Mouse (Mus musculus) CH12.LX (cell line): ENCODE data around the gene Gm21969. TPM values are rescaled to one million over a fixed set of nuclear protein-coding genes. Genes with fewer than 3 reads are reported as not detected.

Experiments used
- DNase-seq: peaks from one replicate; pipeline ENCODE4 v3.0.0-alpha.2; 2013; ENCODE audit errors: extremely low read depth
- H3K27ac ChIP-seq: 2 replicates; pipeline ENCODE4 v1.5.1; 2012; ENCODE audit warnings: low read depth, mild to moderate bottlenecking, control low read depth, moderate library complexity; ENCODE audit not compliant: insufficient read depth
- H3K27me3 ChIP-seq: replicated peaks from 2 replicates; pipeline ENCODE3; 2012; ENCODE audit warnings: inconsistent platforms
- H3K36me3 ChIP-seq, 2 experiments: replicated peaks in 1 of 2; 2 replicates each; pipeline versions ENCODE3 to v1.6.1; 2012; ENCODE audit warnings: inconsistent platforms in 1 of 2, low read length in 1 of 2, mild to moderate bottlenecking in 1 of 2, mixed read lengths in 1 of 2, moderate library complexity in 1 of 2; ENCODE audit not compliant: control insufficient read depth in 1 of 2, insufficient read depth in 1 of 2
- H3K4me1 ChIP-seq, 2 experiments: 2 replicates each; pipeline ENCODE4 v1.6.1; 2012; ENCODE audit warnings: inconsistent platforms in 1 of 2, moderate library complexity in 1 of 2; ENCODE audit not compliant: insufficient read depth in 2 of 2, control insufficient read depth in 1 of 2
- H3K4me2 ChIP-seq: 2 replicates; pipeline ENCODE4 v1.6.1; 2012; ENCODE audit warnings: low read depth, mild to moderate bottlenecking, control low read depth; ENCODE audit not compliant: poor library complexity, insufficient read depth, severe bottlenecking
- H3K4me3 ChIP-seq, 3 experiments: fragments of 150-350 bp in 1 of 3; sonication (generic) in 1 of 3; replicated peaks in 1 of 3; 2 replicates each; pipeline versions ENCODE3 to v1.5.1; 2011 to 2012; ENCODE audit warnings: low read depth in 2 of 3, low read length in 2 of 3, mild to moderate bottlenecking in 2 of 3, moderate library complexity in 2 of 3, control low read depth in 1 of 3, improper control_type of control experiment in 1 of 3, inconsistent platforms in 1 of 3, mixed read lengths in 1 of 3; ENCODE audit not compliant: poor library complexity in 1 of 3
- H3K79me2 ChIP-seq: replicated peaks from 2 replicates; pipeline ENCODE4 v1.6.1; 2012; ENCODE audit warnings: mild to moderate bottlenecking, moderate library complexity; ENCODE audit not compliant: control insufficient read depth, poor library complexity, insufficient read depth, severe bottlenecking; ENCODE audit errors: extremely low read depth
- H3K9ac ChIP-seq: 2 replicates; pipeline ENCODE4 v1.6.1; 2012; ENCODE audit warnings: low read depth, mild to moderate bottlenecking, control low read depth, moderate library complexity; ENCODE audit not compliant: insufficient read depth
- H3K9me3 ChIP-seq: replicated peaks from 2 replicates; pipeline ENCODE3; 2012; ENCODE audit warnings: low read length, inconsistent platforms, mixed read lengths
- BHLHE40 ChIP-seq: IDR thresholded peaks from 2 replicates; pipeline ENCODE4 v1.6.1; 2011; ENCODE audit warnings: mild to moderate bottlenecking, low read depth, low read length, improper control_type of control experiment
- CHD1 ChIP-seq: IDR thresholded peaks from 2 replicates; pipeline ENCODE4 v1.6.1; 2012; ENCODE audit warnings: low read depth, low read length, improper control_type of control experiment, inconsistent platforms
- CHD2 ChIP-seq: IDR thresholded peaks from 2 replicates; pipeline ENCODE4 v1.6.1; 2011; ENCODE audit warnings: low read length, improper control_type of control experiment
- CTCF ChIP-seq, 2 experiments: IDR thresholded peaks in 1 of 2; conservative IDR thresholded peaks in 1 of 2; 2 replicates each; pipeline ENCODE4 v1.5.1; 2011 to 2012; ENCODE audit warnings: low read depth in 2 of 2, low read length in 2 of 2, improper control_type of control experiment in 1 of 2, inconsistent platforms in 1 of 2, mild to moderate bottlenecking in 1 of 2, moderate library complexity in 1 of 2
- E2F4 ChIP-seq: IDR thresholded peaks from 2 replicates; pipeline ENCODE4 v1.6.1; 2011; ENCODE audit warnings: low read depth, low read length, improper control_type of control experiment; ENCODE audit not compliant: insufficient replicate concordance
- ELF1 ChIP-seq: IDR thresholded peaks from 2 replicates; pipeline ENCODE4 v1.6.1; 2014; ENCODE audit warnings: low read depth, mild to moderate bottlenecking, inconsistent platforms, low read length, improper control_type of control experiment
- EP300 ChIP-seq: IDR thresholded peaks from 2 replicates; pipeline ENCODE4 v1.6.1; 2011; ENCODE audit warnings: low read length, improper control_type of control experiment
- ETS1 ChIP-seq: conservative IDR thresholded peaks from 2 replicates; pipeline ENCODE4 v1.6.1; 2012; ENCODE audit warnings: low read depth, mild to moderate bottlenecking, inconsistent platforms, low read length, improper control_type of control experiment, moderate library complexity
- GABPA ChIP-seq: IDR thresholded peaks from 2 replicates; pipeline ENCODE4 v1.6.1; 2012; ENCODE audit warnings: low read depth, low read length, improper control_type of control experiment, inconsistent platforms; ENCODE audit not compliant: insufficient replicate concordance
- HCFC1 ChIP-seq: IDR thresholded peaks from 2 replicates; pipeline ENCODE4 v1.6.1; 2012; ENCODE audit warnings: low read depth, mild to moderate bottlenecking, inconsistent platforms, low read length, improper control_type of control experiment
- IRF4 ChIP-seq: IDR thresholded peaks from 2 replicates; pipeline ENCODE4 v1.6.1; 2014; ENCODE audit warnings: low read depth, mild to moderate bottlenecking, inconsistent platforms, low read length, improper control_type of control experiment
- JUN ChIP-seq: IDR thresholded peaks from 2 replicates; pipeline ENCODE4 v1.6.1; 2011; ENCODE audit warnings: low read depth, mild to moderate bottlenecking, low read length, improper control_type of control experiment, moderate library complexity; ENCODE audit not compliant: insufficient read depth
- JUND ChIP-seq: conservative IDR thresholded peaks from 2 replicates; pipeline ENCODE4 v1.6.1; 2011; ENCODE audit warnings: low read depth, low read length, improper control_type of control experiment
- KAT2A ChIP-seq: IDR thresholded peaks from 2 replicates; pipeline ENCODE4 v1.6.1; 2012; ENCODE audit warnings: low read length, improper control_type of control experiment, inconsistent platforms; ENCODE audit not compliant: insufficient replicate concordance
- MAFK ChIP-seq: IDR thresholded peaks from 2 replicates; pipeline ENCODE4 v1.6.1; 2011; ENCODE audit warnings: low read length, improper control_type of control experiment; ENCODE audit not compliant: insufficient replicate concordance
- MAX ChIP-seq: IDR thresholded peaks from 2 replicates; pipeline ENCODE4 v1.6.1; 2011; ENCODE audit warnings: low read length, improper control_type of control experiment
- MAZ ChIP-seq: IDR thresholded peaks from 2 replicates; pipeline ENCODE4 v1.6.1; 2012; ENCODE audit warnings: low read depth, mild to moderate bottlenecking, inconsistent platforms, low read length, improper control_type of control experiment, moderate library complexity
- MEF2A ChIP-seq: IDR thresholded peaks from 2 replicates; pipeline ENCODE4 v1.6.1; 2014; ENCODE audit warnings: low read depth, mild to moderate bottlenecking, inconsistent platforms, low read length, improper control_type of control experiment, borderline replicate concordance
- MYC ChIP-seq: IDR thresholded peaks from 2 replicates; pipeline ENCODE4 v1.6.1; 2011; ENCODE audit warnings: low read depth, mild to moderate bottlenecking, improper control_type of control experiment, low read length
- NELFE ChIP-seq: IDR thresholded peaks from 2 replicates; pipeline ENCODE4 v1.6.1; 2011; ENCODE audit warnings: low read depth, low read length, improper control_type of control experiment
- NRF1 ChIP-seq: IDR thresholded peaks from 2 replicates; pipeline ENCODE4 v1.6.1; 2014; ENCODE audit warnings: low read depth, mild to moderate bottlenecking, inconsistent platforms, low read length, improper control_type of control experiment, moderate library complexity
- PAX5 ChIP-seq: IDR thresholded peaks from 2 replicates; pipeline ENCODE4 v1.6.1; 2012; ENCODE audit warnings: low read length, inconsistent platforms, mixed read lengths
- POLR2A ChIP-seq: IDR thresholded peaks from 2 replicates; pipeline ENCODE4 v1.6.1; 2011; ENCODE audit warnings: low read depth, mild to moderate bottlenecking, improper control_type of control experiment, low read length
- POLR2AphosphoS2 ChIP-seq: IDR thresholded peaks from 2 replicates; pipeline ENCODE4 v1.6.1; 2011; ENCODE audit warnings: low read depth, low read length, improper control_type of control experiment
- RAD21 ChIP-seq: IDR thresholded peaks from 2 replicates; pipeline ENCODE4 v1.6.1; 2011; ENCODE audit warnings: low read depth, mild to moderate bottlenecking, low read length, improper control_type of control experiment, moderate library complexity
- RCOR1 ChIP-seq: conservative IDR thresholded peaks from 2 replicates; pipeline ENCODE4 v1.6.1; 2012; ENCODE audit warnings: low read depth, mild to moderate bottlenecking, inconsistent platforms, low read length, improper control_type of control experiment
- SIN3A ChIP-seq: IDR thresholded peaks from 2 replicates; pipeline ENCODE4 v1.6.1; 2012; ENCODE audit warnings: low read length, improper control_type of control experiment, inconsistent platforms
- SMC3 ChIP-seq: IDR thresholded peaks from 2 replicates; pipeline ENCODE4 v1.6.1; 2011; ENCODE audit warnings: low read depth, low read length, improper control_type of control experiment
- TBP ChIP-seq: conservative IDR thresholded peaks from 2 replicates; pipeline ENCODE4 v1.6.1; 2011; ENCODE audit warnings: low read depth, low read length, improper control_type of control experiment
- UBTF ChIP-seq: IDR thresholded peaks from 2 replicates; pipeline ENCODE4 v1.6.1; 2012; ENCODE audit warnings: low read depth, mild to moderate bottlenecking, inconsistent platforms, low read length, improper control_type of control experiment, moderate library complexity
- ZC3H11A ChIP-seq: IDR thresholded peaks from 2 replicates; pipeline ENCODE4 v1.6.1; 2012; ENCODE audit warnings: low read depth, mild to moderate bottlenecking, inconsistent platforms, low read length, improper control_type of control experiment
- ZKSCAN1 ChIP-seq: IDR thresholded peaks from 2 replicates; pipeline ENCODE4 v1.6.1; 2012; ENCODE audit warnings: low read depth, inconsistent platforms, low read length, improper control_type of control experiment, borderline replicate concordance
- ZMIZ1 ChIP-seq: IDR thresholded peaks from 2 replicates; pipeline ENCODE4 v1.6.1; 2012; ENCODE audit warnings: low read depth, mild to moderate bottlenecking, inconsistent platforms, low read length, improper control_type of control experiment
- dilution Hi-C: fragments of 300-500 bp; cut with MboI; formaldehyde crosslinking; loops from 2 replicates; pipeline ENCODE4 v1.14.3; 2020; ENCODE audit warnings: low sequenced_read_pairs; ENCODE audit not compliant: extremely low pct_unique_long_range_greater_than_20kb, extremely low pct_ligation_motif_present
- in situ Hi-C: fragments of 300-500 bp; cut with MboI; formaldehyde crosslinking; loops from 3 replicates; pipeline ENCODE4 v1.14.3; 2019; ENCODE audit warnings: low sequenced_read_pairs, low pct_ligation_motif_present, low pct_unique_long_range_greater_than_20kb, mixed read lengths
- polyA plus RNA-seq: library from polyadenylated mRNA; unstranded; fragments of >175 nt; gene quantifications from 2 replicates; pipeline ENCODE4 v1.2.1, GENCODE M21; 2012; ENCODE audit warnings: low read depth; ENCODE audit not compliant: insufficient read length
- total RNA-seq, 2 experiments: library from RNA; depleted of rRNA; stranded (reverse); fragments of 300-350 nt in 1 of 2; fragments of >200 nt in 1 of 2; gene quantifications; 2 replicates each; pipeline ENCODE4 v1.2.3; 2012 to 2014

Gm21969 gene
- total and polyA plus RNA-seq, 3 experiments = not detected

DNA sequence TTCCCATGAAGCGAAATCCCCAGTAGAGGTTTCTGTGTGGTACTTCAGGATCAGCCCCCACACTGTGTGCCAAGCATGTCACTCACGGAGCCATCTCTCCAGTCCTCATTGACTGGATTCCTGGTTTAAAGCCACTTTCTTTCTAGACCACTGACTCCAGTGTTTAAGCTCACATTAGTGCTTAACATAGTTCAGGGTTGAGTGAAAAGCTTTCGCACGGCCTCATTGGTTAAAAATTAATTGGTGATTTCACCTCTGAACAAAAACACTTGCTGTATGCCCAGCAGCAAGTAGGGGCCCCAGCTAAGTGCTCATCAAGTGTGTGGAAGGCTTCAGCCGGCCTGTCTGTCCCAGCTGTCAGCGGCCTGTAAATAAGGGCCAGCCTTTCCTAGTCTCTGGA lies 64.6 kb downstream of the Gm21969 start:
- peaks cover 11% of the 10 kb centered on the region for H3K9me3 ChIP-seq
- no peaks in the 10 kb centered on the region for H3K79me2 ChIP-seq
- in situ Hi-C loops (no loop called here), dilution Hi-C loops (no loop called here)
- TF ChIP-seq HCFC1 = no peak
- TF ChIP-seq BHLHE40 = no peak
- TF ChIP-seq ETS1 = no peak
- no peak for TF ChIP-seq PAX5
- TF ChIP-seq MYC = no peak
- TF ChIP-seq ZC3H11A = no peak
- no peak for TF ChIP-seq CHD1
- no peak for TF ChIP-seq JUND
- no peak for TF ChIP-seq POLR2AphosphoS2
- TF ChIP-seq MEF2A = no peak
- H3K9ac ChIP-seq = no peak overlapping the region
- H3K4me1 ChIP-seq = no peaks in the 10 kb centered on the region
- no peak overlapping the region for H3K27ac ChIP-seq
- no peak overlapping the region for H3K4me2 ChIP-seq
- DNase-seq = no peak
- H3K4me3 ChIP-seq = no peak overlapping the region
- peaks cover 82% of the 10 kb centered on the region for H3K27me3 ChIP-seq
- H3K36me3 ChIP-seq = no peaks in the 10 kb centered on the region

DNA sequence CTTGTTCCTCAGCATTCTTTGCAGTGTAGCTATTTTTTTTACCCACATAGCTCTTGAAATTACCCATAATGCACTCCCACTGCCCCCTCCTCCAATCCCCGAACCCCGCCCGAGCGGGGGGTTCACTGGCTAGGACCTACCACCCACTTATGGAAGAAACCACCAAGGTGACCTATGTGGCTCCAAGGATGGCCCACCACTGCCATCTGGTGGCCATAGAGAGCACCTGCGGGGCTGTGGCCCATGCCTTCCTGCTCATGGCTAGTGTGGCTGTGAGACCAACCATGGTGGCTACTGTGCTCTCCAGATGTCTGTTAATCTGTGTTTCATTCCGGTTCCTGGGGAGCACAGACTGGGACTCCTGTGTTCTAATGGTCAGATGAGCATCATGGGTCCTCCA lies 66.9 kb downstream of the Gm21969 start:
- Histone ChIP-seq H3K27me3 (peaks cover 84% of the 10 kb centered on the region), H3K27ac (no peak overlapping the region), H3K36me3 (no peaks in the 10 kb centered on the region), H3K4me2 (no peak overlapping the region), H3K9me3 (peaks cover 11% of the 10 kb centered on the region), H3K4me1 (no peaks in the 10 kb centered on the region), H3K9ac (no peak overlapping the region), H3K79me2 (no peaks in the 10 kb centered on the region), H3K4me3 (no peak overlapping the region)
- no peak for TF ChIP-seq UBTF
- no peak for TF ChIP-seq BHLHE40
- no peak for TF ChIP-seq KAT2A
- TF ChIP-seq ELF1 = no peak
- no peak for TF ChIP-seq SIN3A
- TF ChIP-seq ZC3H11A = peak; percentile 63; the same call in 1 of the 2 replicates
- no peak for TF ChIP-seq MEF2A
- no peak for TF ChIP-seq POLR2A
- 0 out of 2 replicates have a peak, but pooled peaks have one; percentile 23 for TF ChIP-seq NELFE
- TF ChIP-seq MAFK = no peak
- no peak for TF ChIP-seq GABPA
- peak; percentile 82 to 93 for TF ChIP-seq CTCF (conservative IDR thresholded peaks at IDR 0.05 in 1 of 2, IDR thresholded peaks at IDR 0.05 in 1 of 2; ENCODE audit: low read depth in 2 of 2, low read length in 2 of 2)
- no peak for TF ChIP-seq ZMIZ1
- TF ChIP-seq CHD2 = no peak
- no peak for TF ChIP-seq RCOR1
- TF ChIP-seq HCFC1 = no peak
- no peak for TF ChIP-seq PAX5
- no peak for TF ChIP-seq CHD1
- no peak for TF ChIP-seq JUN
- no peak for TF ChIP-seq MYC
- TF ChIP-seq E2F4 = no peak
- no peak for TF ChIP-seq EP300
- peak; percentile 96 for TF ChIP-seq SMC3
- no peak for TF ChIP-seq ZKSCAN1
- TF ChIP-seq JUND = no peak
- TF ChIP-seq IRF4 = no peak
- TF ChIP-seq POLR2AphosphoS2 = no peak
- TF ChIP-seq ETS1 = no peak
- TF ChIP-seq NRF1 = no peak
- TF ChIP-seq MAZ = no peak
- no peak for TF ChIP-seq MAX
- TF ChIP-seq RAD21 = peak; percentile 88
- TF ChIP-seq TBP = no peak
- dilution Hi-C loops (no loop called here), in situ Hi-C loops (no loop called here)
- DNase-seq = peak; percentile 67
